Mouse (Mus musculus): ENCODE data around the gene Tgfbr3. TPM values are rescaled to one million over a fixed set of nuclear protein-coding genes. Genes with fewer than 3 reads are reported as not detected.

Tgfbr3 gene
- 10 to 100 TPM; 12.2 to 13.4 TPM for total RNA-seq (2021)
- long read RNA-seq, experiment 1, full-length matches to known transcripts: 6 of 9 reads
- long read RNA-seq, experiment 1, partial matches to known transcripts: 1 of 9 reads
- long read RNA-seq, experiment 1, other reads (novel, unspliced or antisense): 2 of 9 reads
- long read RNA-seq, experiment 2, full-length matches to known transcripts: 1 of 6 reads
- long read RNA-seq, experiment 2, partial matches to known transcripts: 0 of 6 reads
- long read RNA-seq, experiment 2, other reads (novel, unspliced or antisense): 5 of 6 reads

DNA sequence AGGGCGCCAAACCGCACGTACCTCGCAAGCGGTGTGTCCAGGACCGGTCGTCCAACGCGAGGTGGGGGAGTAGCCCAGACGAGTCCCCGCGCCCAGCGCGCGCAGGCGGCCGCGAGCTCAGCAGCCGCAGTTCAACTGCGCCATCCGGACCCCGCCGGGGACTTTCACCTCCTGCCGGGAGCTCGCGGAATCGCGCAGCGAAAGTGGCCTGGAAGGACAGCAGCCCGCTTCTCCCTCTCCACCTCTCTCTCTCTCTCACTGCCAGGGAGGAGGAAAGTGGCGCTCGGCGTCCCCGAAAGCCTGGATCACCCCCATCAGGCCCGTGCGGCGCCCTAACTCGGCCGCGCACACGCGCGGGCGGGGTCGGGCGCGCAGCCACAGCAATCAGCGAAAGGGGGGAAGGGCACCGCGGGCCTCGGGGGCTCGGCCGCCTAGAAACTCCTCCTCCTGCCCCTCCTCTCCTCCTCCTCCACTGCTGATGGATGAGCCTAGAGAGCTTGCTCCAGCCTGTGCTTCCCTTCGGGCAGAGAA is at the start of gene Tgfbr3:
Gene Tgfbr3 (minus strand): TSS at position 396 of the 531 bp plus-strand sequence.
- DNase-seq (ENCODE audit: low spot score in 2 of 2): peak; percentile 68 to 73

DNA sequence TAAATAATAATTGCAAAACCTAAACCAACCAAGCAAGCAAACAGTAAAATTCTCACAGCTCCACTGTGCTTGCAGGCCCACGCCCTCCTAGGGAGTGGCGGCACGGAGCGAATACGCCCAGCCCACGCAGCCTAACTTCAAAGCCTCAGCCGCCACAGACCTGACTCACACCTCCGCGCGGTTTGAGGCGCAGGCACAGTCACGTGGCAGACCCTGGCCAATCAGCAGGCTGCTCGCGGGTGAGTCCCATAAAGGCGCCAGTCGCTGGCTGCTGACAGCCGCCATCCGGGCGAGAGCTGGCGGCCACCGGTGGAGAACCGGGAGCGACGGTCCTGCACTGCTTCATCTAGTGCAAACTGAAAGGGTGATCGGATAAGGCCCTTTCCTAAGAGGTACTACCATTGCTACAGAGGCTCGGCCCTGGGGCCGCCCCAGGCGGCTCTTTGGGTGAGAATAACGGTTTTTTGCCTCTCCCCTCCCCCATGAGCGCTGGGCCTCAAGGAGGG is 41.5 kb upstream of the Tgfbr3 start, which contains the start of gene Brdt:
Gene Brdt (plus strand): TSS at position 244 of the 506 bp plus-strand sequence.
- no peak for DNase-seq (ENCODE audit: low spot score in 2 of 2)

DNA sequence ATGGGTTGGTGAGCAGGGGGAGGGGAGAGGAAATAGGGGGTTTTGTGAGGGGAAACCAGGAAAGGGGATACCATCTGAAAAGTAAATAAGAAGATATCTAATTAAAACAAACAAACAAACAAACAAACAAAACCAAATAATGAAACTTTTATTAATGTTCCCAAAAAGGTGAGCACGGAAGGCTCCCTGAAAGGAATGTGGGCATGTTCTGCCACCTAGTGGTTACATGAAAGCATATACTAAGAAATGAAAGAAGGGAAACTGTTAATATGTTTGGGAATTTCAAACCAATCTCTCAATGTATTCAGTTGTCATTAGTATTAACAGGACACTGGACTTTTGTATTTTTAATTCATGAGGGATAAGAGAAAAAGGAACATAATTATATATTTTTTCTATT is 31.3 kb upstream of the Tgfbr3 start:
- DNase-seq (ENCODE audit: low spot score in 2 of 2): peak; percentile 18 to 32

DNA sequence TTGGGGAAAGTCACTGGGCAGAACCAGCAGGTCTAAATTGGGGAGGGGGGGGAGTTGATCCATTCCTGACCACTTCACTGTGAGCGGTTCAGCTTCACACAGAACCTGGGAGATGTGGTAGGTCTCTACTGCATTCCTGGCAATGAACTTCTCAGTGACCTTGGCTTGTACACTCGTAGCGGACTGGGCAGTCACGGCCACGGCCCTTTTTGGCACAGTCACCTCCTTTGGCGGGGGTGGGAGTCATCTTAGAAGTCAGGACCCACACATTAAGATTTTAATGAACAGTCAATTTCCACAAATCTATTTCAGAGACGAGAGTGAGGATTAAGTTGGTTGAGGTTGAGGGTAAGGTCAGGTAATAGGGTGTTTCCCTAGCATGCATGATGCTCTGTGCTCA is 27.7 kb upstream of the Tgfbr3 start:
- DNase-seq (ENCODE audit: low spot score in 2 of 2): no peak

DNA sequence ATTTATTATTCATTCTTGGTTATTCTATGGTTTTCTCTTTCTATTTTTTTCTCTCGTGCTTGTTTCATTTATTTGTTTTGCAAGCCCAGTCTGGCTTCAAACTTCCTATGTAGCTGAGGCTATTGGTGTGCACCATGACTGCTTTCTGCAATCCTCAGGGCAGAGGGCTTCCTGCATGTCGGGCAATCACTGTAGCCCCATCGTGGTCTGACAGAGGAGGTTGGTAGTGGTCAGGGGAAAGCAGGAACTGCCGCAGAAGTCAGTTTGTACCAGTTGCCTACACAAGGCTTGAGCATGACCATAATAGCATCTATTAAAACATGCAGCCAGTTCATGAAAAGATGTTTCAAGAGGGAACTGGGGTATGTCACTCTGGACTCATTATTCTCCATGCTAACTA is 18.0 kb upstream of the Tgfbr3 start:
- no peak for DNase-seq (ENCODE audit: low spot score in 2 of 2)

DNA sequence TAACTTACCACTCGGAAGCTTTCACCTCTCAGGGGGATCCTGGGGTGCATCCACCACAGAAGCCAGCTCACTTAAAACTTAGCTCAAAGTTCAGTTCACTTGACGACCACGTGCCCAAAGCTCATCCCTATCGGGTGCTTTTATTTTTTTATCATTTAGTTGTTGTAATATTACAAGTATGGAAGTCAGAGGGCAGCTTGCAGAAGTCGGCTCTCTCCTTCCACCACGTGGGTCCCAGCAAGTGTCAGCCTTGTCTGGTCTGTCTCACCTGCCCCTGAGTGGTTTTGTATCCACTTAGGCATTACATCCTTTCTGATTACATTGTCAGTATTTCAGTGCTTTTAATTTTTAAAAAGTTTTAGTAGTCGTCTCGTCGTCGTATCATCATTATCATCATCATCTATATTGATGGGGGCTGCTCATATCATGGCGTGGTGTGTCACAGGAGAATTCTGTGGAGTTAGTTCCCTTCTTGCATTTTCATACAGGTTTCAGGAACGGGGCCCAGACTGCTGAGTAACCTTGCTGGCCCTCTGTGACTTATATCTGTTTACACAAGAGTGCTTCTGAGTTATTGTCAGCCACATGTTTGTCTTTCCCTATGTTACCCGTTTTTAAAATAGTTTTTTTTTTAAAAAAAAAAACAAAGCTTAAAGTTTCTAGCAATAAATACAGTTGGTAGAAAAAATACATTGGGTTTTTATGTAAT is 14.8 kb upstream of the Tgfbr3 start:
- no peak for DNase-seq (ENCODE audit: low spot score in 2 of 2)

DNA sequence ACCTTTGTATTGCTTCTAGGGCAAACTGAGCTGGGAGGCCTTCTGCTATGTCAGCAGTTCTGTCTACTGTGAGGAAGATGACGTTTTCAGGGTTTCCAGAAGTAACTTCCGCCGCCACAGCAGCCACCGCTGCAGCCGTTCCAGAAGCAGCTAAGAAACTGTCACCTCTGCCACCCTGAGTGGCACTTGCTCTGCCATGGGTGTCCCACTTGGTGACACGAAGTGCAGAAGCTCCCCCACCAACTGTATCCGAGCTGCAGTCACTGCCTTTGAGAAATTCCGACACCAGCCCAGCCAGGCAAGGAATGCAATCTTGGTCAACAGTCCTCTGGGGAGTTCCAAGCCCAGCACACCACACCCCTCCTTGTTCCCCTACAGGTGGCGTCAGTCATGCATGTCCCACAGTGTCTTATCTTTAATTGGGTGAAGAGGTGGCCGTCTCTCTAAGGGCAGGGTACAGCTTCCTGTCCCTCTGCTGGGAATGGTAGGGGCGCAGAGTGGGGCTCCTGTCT is 14.0 kb upstream of the Tgfbr3 start:
- DNase-seq (ENCODE audit: low spot score in 2 of 2): no peak

DNA sequence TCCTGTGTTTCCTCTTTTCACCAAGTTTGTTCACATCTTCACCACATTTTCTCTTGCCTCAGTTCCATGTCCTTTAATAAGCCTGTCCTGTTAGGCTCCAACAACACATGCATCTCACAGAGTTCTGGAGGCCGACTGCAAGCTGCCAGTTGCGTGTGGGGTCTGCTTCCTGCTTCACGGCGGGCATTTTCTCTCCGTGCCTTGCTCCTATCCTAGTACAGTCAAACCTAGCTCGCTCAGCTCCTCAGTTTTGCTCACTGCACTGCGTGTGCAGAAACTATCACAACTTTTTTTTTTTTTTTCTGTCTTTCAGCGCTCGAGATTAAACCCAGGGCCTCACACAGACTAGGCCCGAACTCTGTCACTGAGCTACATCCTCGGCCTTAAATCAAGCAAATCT is 9.4 kb upstream of the Tgfbr3 start:
- no peak for DNase-seq (ENCODE audit: low spot score in 2 of 2)

DNA sequence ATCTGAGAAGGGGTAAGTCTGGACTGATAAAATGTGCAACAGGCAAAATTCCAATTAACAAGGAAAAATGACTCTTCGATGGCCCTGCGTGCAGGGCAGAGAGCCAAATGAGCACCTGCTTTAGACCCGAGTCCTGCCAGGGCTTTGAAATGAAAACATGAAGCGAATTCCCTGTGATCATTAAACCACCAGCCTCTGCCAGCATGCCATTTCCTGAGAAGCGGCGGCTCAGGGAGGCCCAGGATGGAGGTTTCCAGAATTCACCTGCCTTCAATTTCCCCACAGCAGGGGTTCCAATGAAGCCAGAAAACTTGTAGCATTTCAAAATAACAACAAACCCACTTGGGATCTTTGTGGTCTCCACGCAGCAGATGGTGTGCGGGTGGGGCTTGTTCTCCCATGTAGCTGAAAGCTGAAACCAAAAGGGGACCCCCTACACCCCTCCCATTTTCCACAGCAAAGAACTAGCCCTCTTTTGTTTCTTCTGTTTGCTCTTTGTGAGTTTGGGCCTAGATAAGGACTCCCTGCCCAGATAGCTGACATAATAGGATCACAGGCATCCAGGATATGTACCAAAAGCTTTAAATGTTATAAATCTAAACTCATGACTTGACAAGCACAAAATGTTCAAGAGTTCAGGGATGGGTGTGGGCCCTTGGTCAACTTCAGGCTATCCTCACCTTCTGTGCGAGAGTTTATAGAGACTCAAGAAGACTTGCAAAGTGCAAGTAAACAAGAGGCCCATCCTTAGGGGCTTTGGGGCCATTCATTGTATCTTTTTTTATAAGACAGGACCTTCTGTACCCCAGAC is 7.3 kb upstream of the Tgfbr3 start:
- no peak for DNase-seq (ENCODE audit: low spot score in 2 of 2)

DNA sequence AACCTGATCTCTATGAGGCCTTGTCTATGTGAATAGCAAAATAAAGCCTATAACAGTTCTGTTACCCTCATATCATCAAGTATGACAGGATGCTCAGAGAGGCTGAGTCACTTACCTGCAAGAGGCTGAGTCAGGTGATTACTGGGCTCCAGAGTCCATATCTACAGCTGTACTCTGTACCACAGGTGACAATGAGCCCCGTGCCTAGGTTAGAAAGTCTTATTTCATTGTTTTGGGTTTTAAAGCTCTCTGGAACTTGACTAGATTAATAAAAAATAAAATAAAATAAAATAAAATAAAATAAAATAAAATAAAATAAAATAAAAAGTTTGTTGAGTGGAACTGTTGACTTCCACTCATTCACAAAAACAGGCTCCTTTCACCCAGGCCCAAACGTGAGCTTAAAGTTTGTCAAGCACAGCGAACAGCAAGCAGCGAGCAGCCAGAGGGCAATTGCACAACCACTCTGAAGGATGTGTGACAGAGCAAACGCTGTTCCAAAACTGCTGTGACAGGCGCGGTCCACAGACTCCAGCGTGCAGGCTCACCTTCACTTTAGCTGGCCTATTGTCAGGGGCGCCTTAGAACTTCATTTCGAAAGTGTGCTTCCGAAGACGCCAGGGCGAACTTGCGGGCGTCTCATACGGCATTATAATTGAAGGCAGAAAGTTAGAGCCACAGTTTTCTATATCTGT is 6.5 kb upstream of the Tgfbr3 start:
- no peak for DNase-seq (ENCODE audit: low spot score in 2 of 2)

DNA sequence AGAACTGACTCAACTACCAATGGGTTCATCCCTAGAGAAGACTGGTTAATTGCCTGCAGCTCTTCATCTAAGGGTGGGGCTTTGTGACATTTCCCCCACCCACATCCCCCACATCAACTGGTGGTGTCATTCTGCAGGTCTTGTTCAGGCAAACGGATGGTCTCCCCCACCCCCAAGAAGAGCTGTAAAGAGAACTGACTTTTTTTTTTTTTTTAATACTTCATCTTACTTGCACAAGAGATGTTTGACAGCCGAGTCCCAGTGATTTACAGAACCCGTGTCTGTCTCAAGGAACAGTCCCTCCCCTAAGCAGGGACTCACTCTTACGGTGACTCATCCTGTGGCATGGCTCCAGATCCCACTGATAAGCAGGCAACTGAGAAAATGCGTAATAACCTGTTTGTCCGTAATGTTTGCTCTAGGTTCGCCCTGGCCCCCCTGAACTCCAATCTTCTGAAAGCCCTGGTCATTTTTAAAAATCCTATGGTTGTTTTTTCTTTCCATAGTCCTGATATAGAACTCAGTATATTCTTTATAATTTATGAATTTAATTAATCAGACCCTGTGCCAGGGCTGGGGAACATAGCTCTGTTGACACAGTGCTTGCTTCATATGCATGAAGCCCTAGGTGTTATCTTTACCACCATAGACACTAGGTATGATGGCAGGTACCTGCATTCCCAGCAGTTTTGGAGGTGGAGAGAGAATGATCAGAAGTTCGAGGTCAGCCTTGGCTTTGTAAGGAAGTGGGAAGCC is 5.8 kb upstream of the Tgfbr3 start:
- no peak for DNase-seq (ENCODE audit: low spot score in 2 of 2)

DNA sequence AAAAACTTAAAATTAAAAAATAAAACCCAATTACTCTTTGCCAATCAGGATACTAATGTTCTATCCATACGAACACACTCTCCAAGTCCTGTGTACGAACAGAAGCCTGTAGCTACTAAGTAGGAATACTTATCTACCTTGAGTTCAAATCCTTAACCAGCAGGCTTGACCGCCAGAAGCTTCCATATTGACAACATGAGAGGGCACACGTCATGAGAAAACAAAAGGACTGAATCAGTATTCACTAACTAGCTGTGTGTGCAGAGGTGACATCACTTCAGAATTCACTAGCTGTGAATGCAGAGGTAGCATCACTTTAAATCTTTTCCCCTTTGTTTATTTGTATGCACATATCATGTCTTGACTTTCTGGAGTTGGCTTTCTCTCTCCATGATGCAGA is 4.6 kb upstream of the Tgfbr3 start:
- DNase-seq (ENCODE audit: low spot score in 2 of 2): no peak

DNA sequence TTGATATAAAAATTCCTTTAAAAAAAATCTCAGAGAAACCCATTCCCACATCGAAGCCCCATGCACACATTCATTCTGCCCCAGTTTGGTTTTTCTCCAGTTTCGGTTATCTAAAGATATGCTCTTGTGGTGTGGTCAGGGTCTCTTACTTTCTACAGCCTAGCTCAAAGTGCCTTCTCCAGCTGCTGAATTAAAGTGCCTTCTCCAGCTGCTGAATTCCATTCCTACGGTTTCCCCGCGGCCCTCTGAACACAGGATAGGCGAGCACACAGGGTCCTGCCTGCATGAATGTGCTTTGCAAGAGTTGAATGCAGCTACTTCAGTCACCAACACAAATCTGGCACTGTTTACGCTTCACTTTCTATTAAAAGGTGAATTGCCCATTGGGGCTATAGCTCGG is 557 bp upstream of the Tgfbr3 start:
- no peak for DNase-seq (ENCODE audit: low spot score in 2 of 2)

DNA sequence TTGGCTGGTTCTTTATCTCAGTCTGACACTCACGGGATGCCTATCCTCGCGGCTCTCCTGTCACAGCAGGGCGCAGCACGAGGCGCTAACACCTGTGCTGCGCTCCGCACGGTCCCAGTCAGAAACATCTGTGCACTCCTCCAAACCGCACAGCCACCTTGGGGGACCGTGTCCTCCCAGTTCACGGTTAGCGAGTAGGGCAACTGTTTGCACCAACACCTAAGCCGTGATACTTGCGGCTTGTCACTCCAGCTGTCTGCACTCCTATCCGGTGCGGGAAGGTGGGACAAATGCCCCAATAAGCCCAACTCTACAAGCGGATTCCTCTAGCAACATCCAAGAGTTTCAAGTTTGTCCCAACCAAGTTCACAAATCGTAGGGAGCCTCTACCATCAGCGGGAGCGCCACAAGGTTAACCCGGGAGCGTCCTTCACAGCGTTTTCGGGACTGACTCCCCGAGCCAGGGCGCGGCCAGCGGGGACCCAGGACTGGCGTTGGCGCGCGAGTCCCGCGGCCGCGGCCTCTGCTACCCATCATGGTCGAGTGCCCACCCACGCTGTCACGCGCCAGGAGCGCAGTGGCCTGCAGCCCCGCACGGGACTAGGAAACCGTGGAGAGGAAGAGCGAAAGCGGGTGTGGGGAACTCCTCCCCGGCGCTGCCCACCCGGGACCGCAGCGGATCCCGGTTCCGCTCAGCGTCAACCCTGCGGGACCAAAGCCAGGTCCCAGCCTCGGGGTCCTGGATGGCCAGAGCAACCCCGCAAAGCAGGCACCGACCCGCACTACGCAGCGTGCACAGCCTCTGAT is 799 bp downstream of the Tgfbr3 start:
- peak; percentile 37 to 48 for DNase-seq (ENCODE audit: low spot score in 2 of 2)

DNA sequence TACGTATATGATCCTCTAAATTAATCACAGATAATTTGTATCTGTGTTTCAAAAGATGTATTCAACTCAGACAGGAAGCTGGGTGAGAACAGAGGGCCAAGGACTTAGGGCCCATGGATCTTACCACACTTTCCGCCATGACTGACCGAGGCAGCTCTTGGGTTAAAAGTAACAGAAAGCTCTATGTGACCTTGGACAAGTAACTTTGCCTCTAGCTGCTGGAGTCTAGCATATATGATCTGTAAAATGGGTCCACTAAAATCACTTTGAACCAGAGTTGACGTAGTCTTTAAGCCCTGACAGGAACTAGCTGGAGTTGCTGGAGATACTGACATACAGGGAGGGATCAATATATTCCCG is 1.5 kb downstream of the Tgfbr3 start:
- DNase-seq (ENCODE audit: low spot score in 2 of 2): no peak

DNA sequence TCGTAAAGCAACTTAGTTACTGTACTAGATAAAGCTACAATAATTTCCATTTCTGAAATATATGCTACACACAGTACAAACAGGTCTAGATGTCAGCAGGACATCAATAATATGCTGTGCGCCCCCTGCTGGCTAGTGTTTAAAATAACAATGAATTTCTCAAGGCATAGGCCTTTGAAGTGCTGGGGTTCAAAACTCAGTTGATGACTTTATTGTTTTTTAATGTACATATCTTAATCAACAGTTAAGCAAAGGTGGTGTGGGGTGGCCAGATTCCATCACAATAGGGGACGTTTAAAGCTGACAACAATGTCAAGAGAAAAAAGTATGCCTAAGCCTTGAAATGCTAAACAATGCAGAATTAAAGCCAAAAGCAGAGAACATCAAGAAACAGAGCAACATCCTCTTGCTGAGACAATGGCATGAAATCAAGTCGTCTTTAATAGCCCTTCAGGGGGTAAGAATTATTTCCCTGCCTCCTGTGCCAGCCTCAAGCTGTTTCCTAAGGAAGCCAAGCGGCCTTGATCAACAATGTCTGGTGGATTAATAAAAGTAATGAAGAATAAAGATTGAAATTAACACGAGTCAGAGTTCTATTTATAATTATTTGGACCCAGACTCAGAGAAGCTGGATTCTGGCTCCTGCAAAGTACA is 2.0 kb downstream of the Tgfbr3 start:
- peak; percentile 52 to 74 for DNase-seq (ENCODE audit: low spot score in 2 of 2)

DNA sequence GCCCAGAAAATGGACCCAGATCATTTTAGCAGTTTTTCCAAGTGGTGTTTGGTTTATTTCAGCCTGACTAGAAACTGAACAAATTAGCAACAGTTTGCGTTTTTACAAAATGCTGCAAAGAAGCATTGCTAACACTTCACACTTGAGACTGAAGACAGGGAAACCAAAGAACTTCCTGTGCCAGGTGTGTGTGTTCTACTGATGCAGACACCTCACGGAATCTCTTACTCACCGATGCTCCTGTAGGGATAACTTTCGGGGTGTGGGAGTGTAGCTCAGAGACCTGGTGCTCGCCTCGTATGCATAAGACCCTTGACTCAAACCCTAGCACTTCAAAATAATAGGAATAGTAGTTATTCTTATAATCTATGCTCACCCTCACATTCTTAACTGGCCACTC is 3.9 kb downstream of the Tgfbr3 start:
- DNase-seq (ENCODE audit: low spot score in 2 of 2): no peak

DNA sequence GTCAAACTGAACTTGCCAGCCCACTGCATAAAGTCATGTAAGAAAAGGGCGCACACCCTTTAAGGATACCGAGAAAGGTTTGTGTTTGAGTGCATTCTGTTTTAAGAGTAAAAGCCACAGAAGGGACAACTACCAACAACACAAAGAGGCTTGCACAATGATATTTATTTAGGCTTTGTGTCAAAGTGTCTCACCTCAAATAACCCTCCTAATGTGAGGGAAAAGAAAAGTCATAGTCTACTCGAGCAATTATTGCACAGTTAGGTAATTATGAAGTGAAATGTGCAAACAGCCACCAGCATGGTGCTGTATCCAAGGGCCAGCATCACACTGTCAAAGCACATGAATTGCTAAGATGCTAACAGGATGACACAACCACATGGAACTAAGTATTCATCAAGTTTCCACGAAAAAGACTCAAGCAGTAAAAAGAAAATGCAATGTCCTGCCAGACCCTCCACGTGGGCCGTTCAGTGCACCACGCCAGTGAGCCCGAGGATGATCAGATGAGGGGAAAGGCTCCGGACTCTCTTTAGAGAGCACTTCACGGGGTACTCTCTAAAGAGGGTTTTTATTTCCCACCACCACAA is 5.4 kb downstream of the Tgfbr3 start:
- DNase-seq (ENCODE audit: low spot score in 2 of 2): no peak
